Mouse (Mus musculus) midbrain, postnatal 0 days (tissue): Measurements from ENCODE around the gene Pon1. TPM values are rescaled to one million over a fixed set of nuclear protein-coding genes. Genes with fewer than 3 reads are reported as not detected.
A peak's percentile ranks its signal among the peaks of the same experiment; 100 is the strongest.

Experiments used
- ATAC-seq: fragments of 200-750 bp; cut with Nextera tagmentation; 2 replicates; pipeline ENCODE4 v1.8.0; 2017; ENCODE audit warnings: moderate number of reproducible peaks, mild to moderate bottlenecking, moderate TSS enrichment, moderate library complexity; ENCODE audit not compliant: low FRiP score
- DNase-seq: peaks from one replicate; pipeline ENCODE4 v3.0.0-alpha.2; 2015; ENCODE audit warnings: low spot score
- H3K27ac ChIP-seq: fragments of 300-500 bp; sonication (generic); 2 replicates; pipeline ENCODE4 v1.5.1; 2014; ENCODE audit warnings: low read depth, mild to moderate bottlenecking, low read length, mixed read lengths
- H3K27me3 ChIP-seq: fragments of 300-500 bp; sonication (generic); 2 replicates; pipeline ENCODE4 v1.6.1; 2014; ENCODE audit warnings: low read length, control low read depth, mixed read lengths; ENCODE audit not compliant: insufficient read depth
- H3K36me3 ChIP-seq: fragments of 300-500 bp; sonication (generic); 2 replicates; pipeline ENCODE4 v1.6.1; 2014; ENCODE audit warnings: low read length, control low read depth, mixed read lengths; ENCODE audit not compliant: insufficient read depth
- H3K4me1 ChIP-seq: fragments of 300-500 bp; sonication (generic); 2 replicates; pipeline ENCODE4 v1.6.1; 2014; ENCODE audit warnings: mild to moderate bottlenecking, control low read depth, antibody characterized with exemption, low read length, mixed read lengths; ENCODE audit not compliant: insufficient read depth
- H3K4me2 ChIP-seq: fragments of 300-500 bp; sonication (generic); 2 replicates; pipeline ENCODE4 v1.6.1; 2014; ENCODE audit warnings: low read depth, mild to moderate bottlenecking, low read length, mixed read lengths; ENCODE audit not compliant: poor library complexity, severe bottlenecking
- H3K4me3 ChIP-seq: fragments of 300-500 bp; sonication (generic); 2 replicates; pipeline ENCODE4 v1.5.1; 2014; ENCODE audit warnings: low read depth, mild to moderate bottlenecking, low read length, moderate library complexity
- H3K9ac ChIP-seq: fragments of 300-500 bp; sonication (generic); replicated peaks from 2 replicates; pipeline ENCODE4 v1.6.1; 2014; ENCODE audit warnings: mild to moderate bottlenecking, low read length, moderate library complexity, mixed read lengths; ENCODE audit not compliant: poor library complexity, severe bottlenecking
- H3K9me3 ChIP-seq: fragments of 300-500 bp; sonication (generic); 2 replicates; pipeline ENCODE4 v1.6.1; 2016; ENCODE audit warnings: low read length, control low read depth
- CTCF ChIP-seq: IDR thresholded peaks from 2 replicates; pipeline ENCODE4 v1.5.1; 2016; ENCODE audit warnings: antibody characterized with exemption, mild to moderate bottlenecking
- WGBS: fragments of 180-500 bp; shearing (Covaris S2); extraction: QIAGEN DNeasy Blood & Tissue Kit; methylation state at CpG from one replicate; pipeline ENCODE4 v1.1.7; 2014; 5-methylcytosine and 5-hydroxymethylcytosine counted together
- polyA plus RNA-seq: library from polyadenylated mRNA; unstranded; fragments of >200 nt; fragmentation: Nextera tagmentation; extraction: Ambion mirVana; gene quantifications from 2 replicates; pipeline ENCODE4 v1.2.1, GENCODE M21; 2015
- total RNA-seq: library from RNA; depleted of rRNA; stranded (reverse); fragments of >200 nt; gene quantifications from 2 replicates; pipeline ENCODE4 v1.2.3, GENCODE M21; 2014; rRNA removed

Gene Pon1
- total and polyA plus RNA-seq, 2 experiments from 2014 or later = 1.2 TPM; not detected in 1

GRCm38 (mm10) chr6:5136046-5136445 is 57.7 kb downstream of the Pon1 start:
- Histone ChIP-seq H3K4me3 (no peak overlapping the region), H3K36me3 (0 out of 2 replicates have a peak, but pooled peaks cover 6% of the 10 kb centered on the region), H3K4me2 (no peak overlapping the region), H3K9ac (no peak overlapping the region), H3K27ac (no peak overlapping the region), H3K27me3 (no peaks in the 10 kb centered on the region), H3K4me1 (no peaks in the 10 kb centered on the region), H3K9me3 (no peaks in the 10 kb centered on the region)
- DNase-seq (no peak), ATAC-seq (no peak)
- no peak for TF ChIP-seq CTCF
- 73% methylated on average over 6 of the region's 6 CpGs for WGBS

DNA sequence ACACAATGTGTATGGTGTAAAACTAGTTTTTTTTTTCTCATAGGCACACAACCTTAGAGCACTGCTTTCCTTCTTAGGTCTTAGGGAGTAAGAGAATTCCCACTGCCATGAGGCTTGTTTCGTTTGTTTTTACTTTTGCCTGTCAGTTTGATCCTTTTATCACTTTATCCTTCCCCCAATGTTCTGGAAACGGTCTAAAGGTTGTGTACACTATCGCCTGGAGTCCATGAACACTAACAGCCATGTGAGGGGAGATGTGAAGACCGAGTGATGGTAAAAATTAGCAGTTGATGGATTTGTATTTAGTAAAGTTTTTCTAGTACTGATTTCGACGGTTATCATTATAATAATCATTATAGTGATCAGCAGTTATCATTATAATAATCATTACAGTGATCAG is 58.8 kb downstream of the Pon1 start:
- Histone ChIP-seq H3K36me3 (0 out of 2 replicates have a peak, but pooled peaks cover 6% of the 10 kb centered on the region), H3K27ac (no peak overlapping the region), H3K4me1 (no peaks in the 10 kb centered on the region), H3K9ac (no peak overlapping the region), H3K27me3 (no peaks in the 10 kb centered on the region), H3K4me2 (no peak overlapping the region), H3K4me3 (no peak overlapping the region), H3K9me3 (no peaks in the 10 kb centered on the region)
- no peak for TF ChIP-seq CTCF
- ATAC-seq = no peak
- 86% methylated on average over 6 of the region's 6 CpGs for WGBS
- no peak for DNase-seq

DNA sequence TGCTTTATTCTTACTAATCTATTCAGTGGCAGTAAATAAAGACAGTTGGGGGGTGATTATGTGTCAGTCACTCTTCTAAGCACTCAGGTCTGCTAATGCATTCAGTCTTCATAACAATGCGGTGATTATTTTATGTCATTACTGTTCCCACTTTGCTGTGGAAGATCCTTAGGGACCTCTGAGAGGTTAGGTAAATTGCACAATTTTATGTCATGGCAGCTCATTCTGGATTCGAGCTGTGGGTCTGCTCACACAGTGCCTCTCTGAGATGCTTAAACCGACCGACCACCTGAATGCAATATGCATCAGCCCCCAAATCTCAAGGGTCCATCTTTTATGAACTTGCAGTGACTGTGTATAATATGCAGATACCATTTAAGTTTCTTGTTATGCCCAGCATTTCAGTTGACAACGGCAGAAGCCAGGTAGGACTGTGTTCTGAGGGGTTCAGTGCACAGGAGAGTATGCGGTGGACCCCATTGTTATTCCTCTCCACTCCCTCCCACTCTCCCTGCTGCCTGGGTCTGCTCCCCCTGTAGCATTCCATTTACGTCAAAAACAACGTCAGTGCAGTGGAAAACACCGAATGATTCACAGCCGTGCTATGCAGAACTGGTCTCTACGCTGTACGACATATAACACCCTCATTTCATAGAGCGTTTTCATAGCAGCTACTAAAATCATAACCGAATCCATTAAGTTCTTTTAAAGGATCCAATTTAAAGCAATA is 64.2 kb downstream of the Pon1 start:
- Histone ChIP-seq H3K9ac (no peak overlapping the region), H3K27me3 (no peaks in the 10 kb centered on the region), H3K27ac (no peak overlapping the region), H3K4me1 (no peaks in the 10 kb centered on the region), H3K9me3 (no peaks in the 10 kb centered on the region), H3K4me3 (no peak overlapping the region), H3K36me3 (no peaks in the 10 kb centered on the region), H3K4me2 (no peak overlapping the region)
- ATAC-seq (no peak), DNase-seq (no peak)
- WGBS = 67% methylated on average over 14 of the region's 14 CpGs
- no peak for TF ChIP-seq CTCF

DNA sequence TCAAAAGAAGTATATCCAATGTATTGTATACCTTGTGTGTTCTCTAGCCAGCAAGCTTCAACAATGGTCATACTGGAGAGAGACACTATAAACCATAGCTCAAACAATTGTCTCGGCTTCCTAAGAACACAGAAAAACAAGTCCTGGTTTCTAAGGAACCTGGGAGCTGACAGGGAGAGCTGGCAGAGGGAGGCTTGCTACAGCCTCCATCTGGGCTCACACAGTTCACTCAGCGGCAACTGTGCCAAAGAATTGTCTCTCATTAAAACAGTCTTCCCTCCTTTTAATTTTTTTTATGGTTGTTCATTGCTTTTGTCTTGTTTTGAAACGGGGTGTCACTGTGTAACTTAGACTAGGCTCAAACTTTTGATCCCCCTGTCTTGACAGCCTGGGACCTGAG is 73.5 kb downstream of the Pon1 start:
- Histone ChIP-seq H3K4me2 (no peak overlapping the region), H3K4me3 (no peak overlapping the region), H3K27me3 (no peaks in the 10 kb centered on the region), H3K4me1 (no peaks in the 10 kb centered on the region), H3K27ac (no peak overlapping the region), H3K36me3 (peaks cover 10% of the 10 kb centered on the region; the same call in 1 of the 2 replicates), H3K9ac (no peak overlapping the region), H3K9me3 (no peaks in the 10 kb centered on the region)
- WGBS = 41% methylated on average over 3 of the region's 3 CpGs
- no peak for ATAC-seq
- TF ChIP-seq CTCF = no peak
- DNase-seq = peak; percentile 30

GRCm38 (mm10) chr6:5119181-5119910 is 74.4 kb downstream of the Pon1 start:
- H3K4me1 ChIP-seq = no peaks in the 10 kb centered on the region
- no peak overlapping the region for H3K4me2 ChIP-seq
- H3K36me3 ChIP-seq = peaks cover 13% of the 10 kb centered on the region; the same call in 1 of the 2 replicates
- no peak overlapping the region for H3K9ac ChIP-seq
- TF ChIP-seq CTCF = no peak
- WGBS = 87% methylated on average over 15 of the region's 15 CpGs
- H3K27me3 ChIP-seq = no peaks in the 10 kb centered on the region
- H3K27ac ChIP-seq = no peak overlapping the region
- H3K9me3 ChIP-seq = no peaks in the 10 kb centered on the region
- H3K4me3 ChIP-seq = no peak overlapping the region
- DNase-seq = no peak
- ATAC-seq = no peak

Other genes starting within 250 kb of the Pon1 start
- gene Pon3, start 62.3 kb upstream of the Pon1 start, total RNA-seq = 0.99 and 4.7 TPM in 2 replicates
- 3.0 and 4.0 TPM in 2 replicates for gene Pon3, start 62.3 kb upstream of the Pon1 start, polyA plus RNA-seq
- gene Pon2, start 104.5 kb upstream of the Pon1 start, total RNA-seq = 21.1 TPM in 2 replicates
- gene Pon2, start 104.5 kb upstream of the Pon1 start, polyA plus RNA-seq = 29.9 and 30.8 TPM in 2 replicates
- gene Asb4, start 189.4 kb upstream of the Pon1 start, total RNA-seq = 9.0 and 9.7 TPM in 2 replicates
- gene Asb4, start 189.4 kb upstream of the Pon1 start, polyA plus RNA-seq = 15.4 and 23.0 TPM in 2 replicates